Mouse (Mus musculus): Measurements from ENCODE around the gene Kif17.

GRCm38 (mm10) chr4:138321488-138321887 is 71.3 kb downstream of the Kif17 start:
- TF ChIP-seq CHD2 (IDR thresholded peaks at IDR 0.05; ENCODE audit: low read length) (no peak), USF1 (IDR thresholded peaks at IDR 0.05; ENCODE audit: low read depth, low read length) (no peak), CTCF (IDR thresholded peaks at IDR 0.05 in 2 of 3, conservative IDR thresholded peaks at IDR 0.05 in 1 of 3; ENCODE audit: control insufficient read depth in 1 of 3, insufficient read depth in 1 of 3, low read depth in 2 of 3, low read length in 3 of 3, poor library complexity in 1 of 3, severe bottlenecking in 1 of 3) (no peak), MXI1 (IDR thresholded peaks at IDR 0.05; ENCODE audit: low read depth, low read length) (no peak), TAL1 (IDR thresholded peaks at IDR 0.05; ENCODE audit: low read length) (no peak), SIN3A (IDR thresholded peaks at IDR 0.05; ENCODE audit: low read length) (no peak), ETS1 (IDR thresholded peaks at IDR 0.05; ENCODE audit: low read depth, low read length) (no peak), POLR2A (IDR thresholded peaks at IDR 0.05; ENCODE audit: control insufficient read depth in 1 of 2, insufficient read depth in 1 of 2, low read depth in 1 of 2, low read length in 2 of 2, poor library complexity in 1 of 2) (no peak), JUND (IDR thresholded peaks at IDR 0.05; ENCODE audit: low read depth, low read length) (no peak), UBTF (IDR thresholded peaks at IDR 0.05; ENCODE audit: borderline replicate concordance, insufficient read depth, low read depth, low read length) (no peak), KAT2A (conservative IDR thresholded peaks at IDR 0.05; ENCODE audit: low read depth, low read length) (no peak)

All from MEL (cell line).